Mouse (Mus musculus) G1E (cell line): ENCODE measurements around the gene Olfr1333. TPM values are rescaled to one million over a fixed set of nuclear protein-coding genes. Genes with fewer than 3 reads are reported as not detected.
"Not testable (repeated sequence)": the region's sequence is repeated elsewhere in the genome, so short reads cannot be mapped to it uniquely, and the experiment has no call there.

Source experiments
- ATAC-seq: 2 replicates; pipeline ENCODE4 v1.8.0; 2016; ENCODE audit warnings: mild to moderate bottlenecking; ENCODE audit not compliant: insufficient number of reproducible peaks, poor library complexity, low FRiP score, severe bottlenecking; ENCODE audit errors: extremely low read depth
- DNase-seq: peaks from one replicate; pipeline ENCODE4 v3.0.0; 2012; ENCODE audit warnings: low spot score
- H3K27me3 ChIP-seq: 2 replicates; pipeline ENCODE4 v1.6.1; 2012; ENCODE audit warnings: mild to moderate bottlenecking, low read length, inconsistent platforms; ENCODE audit not compliant: insufficient read depth
- H3K36me3 ChIP-seq: replicated peaks from 2 replicates; pipeline ENCODE3; 2012; ENCODE audit warnings: mild to moderate bottlenecking, inconsistent platforms
- H3K4me1 ChIP-seq: 2 replicates; pipeline ENCODE4 v1.6.1; 2012; ENCODE audit warnings: low read depth, low read length, inconsistent platforms, mixed read lengths; ENCODE audit not compliant: insufficient read depth
- H3K4me3 ChIP-seq: 2 replicates; pipeline ENCODE4 v1.5.1; 2012; ENCODE audit warnings: low read depth, mild to moderate bottlenecking, inconsistent platforms, low read length, moderate library complexity, mixed read lengths
- H3K9me3 ChIP-seq: replicated peaks from 2 replicates; pipeline ENCODE4 v1.6.1; 2012; ENCODE audit warnings: inconsistent platforms
- CTCF ChIP-seq: IDR thresholded peaks from 2 replicates; pipeline ENCODE4 v1.5.1; 2012; ENCODE audit warnings: low read depth, low read length, inconsistent platforms, mixed read lengths
- GATA1 ChIP-seq: IDR thresholded peaks from 2 replicates; pipeline ENCODE4 v1.6.1; 2012; ENCODE audit warnings: borderline replicate concordance, low read length, inconsistent platforms, mixed read lengths
- GATA2 ChIP-seq: IDR thresholded peaks from 2 replicates; pipeline ENCODE4 v1.6.1; 2012; ENCODE audit warnings: low read depth, low read length, inconsistent platforms, borderline replicate concordance
- POLR2AphosphoS5 ChIP-seq: IDR thresholded peaks from 2 replicates; pipeline ENCODE4 v1.6.1; 2012; ENCODE audit warnings: low read depth, low read length, inconsistent platforms; ENCODE audit not compliant: insufficient replicate concordance
- TAL1 ChIP-seq: conservative IDR thresholded peaks from 2 replicates; pipeline ENCODE4 v1.6.1; 2012; ENCODE audit warnings: low read depth, low read length, inconsistent platforms, mixed read lengths
- polyA plus RNA-seq: library from polyadenylated mRNA; stranded (reverse); fragments of >175 nt; gene quantifications from 2 replicates; pipeline ENCODE4 v1.2.3, GENCODE M21; 2012
- total RNA-seq, 2 experiments: library from RNA; stranded (forward) in 1 of 2; stranded (reverse) in 1 of 2; fragments of 200-1000 nt in 1 of 2; fragments of >200 nt in 1 of 2; fragmentation: Nextera tagmentation in 1 of 2; gene quantifications; 2 replicates each; pipeline ENCODE4 v1.2.3; 2014 to 2017

The Olfr1333 gene
- total and polyA plus RNA-seq, 3 experiments: 0.44 TPM; not detected in 2

- Histone ChIP-seq H3K4me3 (no peak within 1 kb of the TSS), H3K9me3 (no peaks in the 10 kb centered on the region), H3K36me3 (no peaks in the 10 kb centered on the region), H3K4me1 (no peaks in the 10 kb centered on the region), H3K27me3 (no peaks in the 10 kb centered on the region)
- no peak for DNase-seq
- ATAC-seq: no peak
- TF ChIP-seq TAL1 (no peak), GATA1 (no peak), GATA2 (no peak)
Observed at GRCm38 (mm10) chr4:118809844-118810243, 26.2 kb downstream of the Olfr1333 start, which contains the start of gene Olfr1335. Gene Olfr1335, minus strand, starts transcription at chr4:118809944.

GRCm38 (mm10) chr4:118792796-118793195 lies 43.3 kb downstream of the Olfr1333 start:
- not testable (repeated sequence) for H3K4me1 ChIP-seq, H3K36me3 ChIP-seq, DNase-seq, H3K4me3 ChIP-seq, H3K9me3 ChIP-seq, ATAC-seq, H3K27me3 ChIP-seq

DNA sequence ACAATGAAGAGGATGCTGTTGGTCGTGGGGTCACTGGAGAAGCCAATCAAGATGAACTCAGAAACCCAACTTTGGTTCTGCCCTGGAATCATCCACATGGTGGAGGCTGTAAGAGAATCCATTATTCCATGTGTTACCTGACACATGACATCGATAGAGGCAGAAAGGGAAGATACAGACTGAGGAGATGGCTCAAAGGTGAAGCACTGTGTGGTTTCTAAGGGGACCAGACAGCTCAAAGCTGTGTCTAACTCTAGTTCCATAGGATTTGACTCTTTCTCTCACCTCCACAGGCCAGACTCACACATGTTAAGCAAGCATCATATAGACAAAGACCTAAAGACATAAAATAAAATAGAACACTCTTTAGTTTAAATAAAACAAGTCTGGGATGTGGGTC lies 53.6 kb downstream of the Olfr1333 start, which contains the start of gene Olfr1337:
Olfr1337 (minus strand) TSS at position 101 of the 400 bp plus-strand sequence.
- Histone ChIP-seq H3K4me1 (no peaks in the 10 kb centered on the region), H3K4me3 (no peak within 1 kb of the TSS)

More for the DNA sequence above, 53.6 kb downstream of the Olfr1333 start, which contains the start of gene Olfr1337:
- Histone ChIP-seq H3K9me3 (no peaks in the 10 kb centered on the region), H3K27me3 (0 out of 2 replicates have a peak, but pooled peaks cover 4% of the 10 kb centered on the region), H3K36me3 (no peaks in the 10 kb centered on the region)
- no peak for TF ChIP-seq TAL1
- no peak for TF ChIP-seq POLR2AphosphoS5
- TF ChIP-seq CTCF: no peak
- ATAC-seq (no peak), DNase-seq (no peak)

Other genes starting within 250 kb of the Olfr1333 start
- not detected in 2 replicates for gene Cfap57, start 215.5 kb downstream of the Olfr1333 start, total RNA-seq (2014; fragmentation: Nextera tagmentation)
- 0.05 TPM in 1 of 2 replicates, not detected in the other for gene Cfap57, start 215.5 kb downstream of the Olfr1333 start, total RNA-seq (2017)
- not detected in 2 replicates for gene Cfap57, start 215.5 kb downstream of the Olfr1333 start, polyA plus RNA-seq
- gene Ebna1bp2, start 215.5 kb downstream of the Olfr1333 start, total RNA-seq (2014; fragmentation: Nextera tagmentation): 116 and 153 TPM in 2 replicates
- gene Ebna1bp2, start 215.5 kb downstream of the Olfr1333 start, total RNA-seq (2017): 116 and 127 TPM in 2 replicates
- 25.0 and 41.7 TPM in 2 replicates for gene Ebna1bp2, start 215.5 kb downstream of the Olfr1333 start, polyA plus RNA-seq
- not detected in 2 replicates for gene Olfr62, start 177.3 kb downstream of the Olfr1333 start, total RNA-seq (2014; fragmentation: Nextera tagmentation)
- 0.11 TPM in 1 of 2 replicates, not detected in the other for gene Olfr62, start 177.3 kb downstream of the Olfr1333 start, total RNA-seq (2017)
- gene Olfr62, start 177.3 kb downstream of the Olfr1333 start, polyA plus RNA-seq: not detected in 2 replicates
- gene Olfr1342, start 143.5 kb downstream of the Olfr1333 start, total RNA-seq (2014; fragmentation: Nextera tagmentation): not detected in 2 replicates
- gene Olfr1342, start 143.5 kb downstream of the Olfr1333 start, total RNA-seq (2017): 0.11 TPM in 1 of 2 replicates, not detected in the other
- gene Olfr1342, start 143.5 kb downstream of the Olfr1333 start, polyA plus RNA-seq: not detected in 2 replicates
- not detected in 2 replicates for gene Olfr1341, start 132.8 kb downstream of the Olfr1333 start, total RNA-seq (2014; fragmentation: Nextera tagmentation)
- 0.12 and 0.16 TPM in 2 replicates for gene Olfr1341, start 132.8 kb downstream of the Olfr1333 start, total RNA-seq (2017)
- gene Olfr1341, start 132.8 kb downstream of the Olfr1333 start, polyA plus RNA-seq: not detected in 2 replicates
- gene Olfr1340, start 116.1 kb downstream of the Olfr1333 start, total RNA-seq (2014; fragmentation: Nextera tagmentation): not detected in 2 replicates
- 0.05 TPM in 1 of 2 replicates, not detected in the other for gene Olfr1340, start 116.1 kb downstream of the Olfr1333 start, total RNA-seq (2017)
- not detected in 2 replicates for gene Olfr1340, start 116.1 kb downstream of the Olfr1333 start, polyA plus RNA-seq
- gene Olfr1339, start 104.1 kb downstream of the Olfr1333 start, total RNA-seq (2014; fragmentation: Nextera tagmentation): not detected in 2 replicates
- 0.06 and 0.11 TPM in 2 replicates for gene Olfr1339, start 104.1 kb downstream of the Olfr1333 start, total RNA-seq (2017)
- gene Olfr1339, start 104.1 kb downstream of the Olfr1333 start, polyA plus RNA-seq: not detected in 2 replicates
- gene Olfr1338, start 77.5 kb downstream of the Olfr1333 start, total RNA-seq (2014; fragmentation: Nextera tagmentation): not detected in 2 replicates
- 0.12 TPM in 1 of 2 replicates, not detected in the other for gene Olfr1338, start 77.5 kb downstream of the Olfr1333 start, total RNA-seq (2017)
- gene Olfr1338, start 77.5 kb downstream of the Olfr1333 start, polyA plus RNA-seq: not detected in 2 replicates
- gene Olfr1337, start 53.7 kb downstream of the Olfr1333 start, total RNA-seq (2014; fragmentation: Nextera tagmentation): not detected in 2 replicates
- gene Olfr1337, start 53.7 kb downstream of the Olfr1333 start, total RNA-seq (2017): 0.22 TPM in 1 of 2 replicates, not detected in the other
- gene Olfr1337, start 53.7 kb downstream of the Olfr1333 start, polyA plus RNA-seq: not detected in 2 replicates
- not detected in 2 replicates for gene Olfr1335, start 26.3 kb downstream of the Olfr1333 start, total RNA-seq (2014; fragmentation: Nextera tagmentation)
- 0.22 TPM in 1 of 2 replicates, not detected in the other for gene Olfr1335, start 26.3 kb downstream of the Olfr1333 start, total RNA-seq (2017)
- not detected in 2 replicates for gene Olfr1335, start 26.3 kb downstream of the Olfr1333 start, polyA plus RNA-seq
- not detected in 2 replicates for gene Olfr1331, start 28.4 kb upstream of the Olfr1333 start, total RNA-seq (2014; fragmentation: Nextera tagmentation)
- gene Olfr1331, start 28.4 kb upstream of the Olfr1333 start, total RNA-seq (2017): 0.12 and 0.22 TPM in 2 replicates
- not detected in 2 replicates for gene Olfr1331, start 28.4 kb upstream of the Olfr1333 start, polyA plus RNA-seq
- gene Olfr1330, start 52.3 kb upstream of the Olfr1333 start, total RNA-seq (2014; fragmentation: Nextera tagmentation): not detected in 2 replicates
- 0.05 TPM in 1 of 2 replicates, not detected in the other for gene Olfr1330, start 52.3 kb upstream of the Olfr1333 start, total RNA-seq (2017)
- not detected in 2 replicates for gene Olfr1330, start 52.3 kb upstream of the Olfr1333 start, polyA plus RNA-seq
- gene Olfr1329, start 81.2 kb upstream of the Olfr1333 start, total RNA-seq (2014; fragmentation: Nextera tagmentation): not detected in 2 replicates
- 0.11 TPM in 1 of 2 replicates, not detected in the other for gene Olfr1329, start 81.2 kb upstream of the Olfr1333 start, total RNA-seq (2017)
- not detected in 2 replicates for gene Olfr1329, start 81.2 kb upstream of the Olfr1333 start, polyA plus RNA-seq
- not detected in 2 replicates for gene Olfr1328, start 102.3 kb upstream of the Olfr1333 start, total RNA-seq (2014; fragmentation: Nextera tagmentation)
- gene Olfr1328, start 102.3 kb upstream of the Olfr1333 start, total RNA-seq (2017): 0.06 and 0.11 TPM in 2 replicates
- not detected in 2 replicates for gene Olfr1328, start 102.3 kb upstream of the Olfr1333 start, polyA plus RNA-seq
- gene Lao1, start 125.3 kb upstream of the Olfr1333 start, total RNA-seq (2014; fragmentation: Nextera tagmentation): not detected in 2 replicates
- gene Lao1, start 125.3 kb upstream of the Olfr1333 start, total RNA-seq (2017): 0.06 TPM in 1 of 2 replicates, not detected in the other
- gene Lao1, start 125.3 kb upstream of the Olfr1333 start, polyA plus RNA-seq: not detected in 2 replicates